Mouse (Mus musculus): ENCODE data around the gene Arid2. TPM values are rescaled to one million over a fixed set of nuclear protein-coding genes. Genes with fewer than 3 reads are reported as not detected.

Gene Arid2
- total and polyA plus RNA-seq, 3 experiments: 20.3 to 31.2 (median 25.9) TPM

DNA sequence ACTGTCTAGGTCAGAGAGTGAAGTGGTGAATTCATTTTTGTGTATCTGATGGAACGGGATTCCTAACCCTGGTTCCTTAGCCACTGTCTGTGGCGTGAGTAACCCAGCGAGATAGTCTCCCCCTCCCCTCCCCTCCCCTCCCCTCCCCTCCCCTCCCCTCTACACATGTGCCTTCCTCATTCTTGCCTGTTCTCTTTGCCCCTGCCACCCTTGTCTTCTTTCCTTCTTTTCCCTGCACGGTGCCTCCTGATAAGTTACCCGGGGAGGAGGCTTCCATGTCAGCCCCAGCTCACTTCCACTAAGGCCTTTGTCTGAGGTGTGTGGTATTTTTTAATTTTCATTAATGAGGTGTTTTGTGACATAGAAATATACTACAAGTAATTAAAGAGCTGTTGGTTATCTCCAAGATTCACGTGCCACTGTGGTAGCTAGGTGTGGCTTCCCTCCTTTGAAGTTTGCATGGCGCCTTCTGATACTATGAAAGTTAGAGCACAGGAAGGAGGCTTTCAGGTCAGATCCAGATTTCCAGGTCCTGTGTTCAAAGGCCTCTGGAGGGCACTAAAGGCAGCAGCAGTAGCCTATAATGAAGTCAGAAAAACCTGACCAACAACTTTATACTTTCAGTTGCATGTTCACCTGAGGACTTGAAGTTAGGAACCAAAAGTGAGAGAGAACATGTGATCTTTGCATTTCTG lies 57.4 kb downstream of the Arid2 start:
- TF ChIP-seq ZMIZ1 (IDR thresholded peaks at IDR 0.05; ENCODE audit: low read depth, low read length): 0 out of 2 replicates have a peak, but pooled peaks have one; percentile 38
- TF ChIP-seq NRF1 (IDR thresholded peaks at IDR 0.05; ENCODE audit: insufficient read depth, low read depth, low read length, poor library complexity, severe bottlenecking): no peak
- TF ChIP-seq ETS1 (IDR thresholded peaks at IDR 0.05; ENCODE audit: low read depth, low read length): peak; percentile 57; the same call in 1 of the 2 replicates
- TF ChIP-seq EP300 (IDR thresholded peaks at IDR 0.05; ENCODE audit: low read depth in 1 of 2, low read length in 2 of 2): peak; percentile 78 to 87
- TF ChIP-seq POLR2AphosphoS2 (IDR thresholded peaks at IDR 0.05; ENCODE audit: low read length): no peak
- TF ChIP-seq USF1 (IDR thresholded peaks at IDR 0.05; ENCODE audit: low read depth, low read length): peak; percentile 69
- TF ChIP-seq E2F4 (IDR thresholded peaks at IDR 0.05; ENCODE audit: borderline replicate concordance, low read depth, low read length): 0 out of 2 replicates have a peak, but pooled peaks have one; percentile 45
- TF ChIP-seq CTCF (IDR thresholded peaks at IDR 0.05 in 2 of 3, conservative IDR thresholded peaks at IDR 0.05 in 1 of 3; ENCODE audit: control insufficient read depth in 1 of 3, insufficient read depth in 1 of 3, low read depth in 2 of 3, low read length in 3 of 3, poor library complexity in 1 of 3, severe bottlenecking in 1 of 3): peak in 1 of 3 experiments; percentile 11; a peak in 2 of 6 replicates
- TF ChIP-seq TCF12 (IDR thresholded peaks at IDR 0.05; ENCODE audit: low read depth, low read length): peak; percentile 78; the same call in 1 of the 2 replicates
- peak; percentile 43; the same call in 1 of the 2 replicates for TF ChIP-seq MYB (IDR thresholded peaks at IDR 0.05; ENCODE audit: low read depth, low read length)
- TF ChIP-seq CHD1 (IDR thresholded peaks at IDR 0.05; ENCODE audit: low read depth, low read length): no peak
- peak; percentile 81 for TF ChIP-seq GATA1 (IDR thresholded peaks at IDR 0.05; ENCODE audit: low read depth, low read length)
- peak; percentile 100 for TF ChIP-seq BHLHE40 (IDR thresholded peaks at IDR 0.05; ENCODE audit: borderline replicate concordance, low read depth, low read length)
- TF ChIP-seq RCOR1 (IDR thresholded peaks at IDR 0.05; ENCODE audit: low read depth, low read length): peak; percentile 79
- peak; percentile 79 for TF ChIP-seq MYC (IDR thresholded peaks at IDR 0.05; ENCODE audit: low read depth, low read length)
- TF ChIP-seq SIN3A (IDR thresholded peaks at IDR 0.05; ENCODE audit: low read length): peak; percentile 81
- TF ChIP-seq MAX (IDR thresholded peaks at IDR 0.05; ENCODE audit: low read length): peak; percentile 89
- peak; percentile 90 for TF ChIP-seq MXI1 (IDR thresholded peaks at IDR 0.05; ENCODE audit: low read depth, low read length)
- 0 out of 2 replicates have a peak, but pooled peaks have one; percentile 46 for TF ChIP-seq MAFK (IDR thresholded peaks at IDR 0.05; ENCODE audit: borderline replicate concordance, low read depth, low read length)
- TF ChIP-seq POLR2AphosphoS5 (IDR thresholded peaks at IDR 0.05; ENCODE audit: borderline replicate concordance, low read depth, low read length): no peak
- TF ChIP-seq ZC3H11A (IDR thresholded peaks at IDR 0.05; ENCODE audit: low read depth, low read length): 0 out of 2 replicates have a peak, but pooled peaks have one; percentile 1
- TF ChIP-seq USF2 (IDR thresholded peaks at IDR 0.05; ENCODE audit: borderline replicate concordance in 1 of 2, insufficient read depth in 1 of 2, low read depth in 1 of 2, low read length in 2 of 2): 0 out of 4 replicates have a peak, but pooled peaks of 1 of the 2 experiments have one; percentile 24
- peak; percentile 68 for TF ChIP-seq TAL1 (IDR thresholded peaks at IDR 0.05; ENCODE audit: low read length)
- TF ChIP-seq RAD21 (IDR thresholded peaks at IDR 0.05; ENCODE audit: low read depth, low read length): no peak; the same call in 1 of the 2 replicates
- TF ChIP-seq MAZ (IDR thresholded peaks at IDR 0.05; ENCODE audit: low read depth, low read length): peak; percentile 80; the same call in 1 of the 2 replicates

More for the DNA sequence above, 57.4 kb downstream of the Arid2 start:
- Histone ChIP-seq H3K36me3 (ENCODE audit: control insufficient read depth in 1 of 2, insufficient read depth in 2 of 2, low read length in 2 of 2) (peaks cover 0 to 32% of the 10 kb centered on the region in 2 experiments; a peak in 2 of 4 replicates), H3K27me3 (ENCODE audit: control insufficient read depth in 1 of 2, insufficient read depth in 2 of 2, low read length in 2 of 2) (no peaks in the 10 kb centered on the region), H3K4me3 (ENCODE audit: control insufficient read depth in 1 of 2, insufficient read depth in 1 of 2, low read depth in 2 of 2, low read length in 2 of 2) (peak overlapping the region; percentile 13 to 35; a peak in 1 of 4 replicates), H3K9ac (ENCODE audit: control insufficient read depth, low read depth, low read length, poor library complexity, severe bottlenecking) (peak overlapping the region; percentile 50), H3K27ac (ENCODE audit: control insufficient read depth, low read depth, low read length) (peak overlapping the region; percentile 87), H3K4me1 (ENCODE audit: control insufficient read depth in 1 of 2, insufficient read depth in 2 of 2, low read length in 2 of 2) (peaks cover 22 to 32% of the 10 kb centered on the region in 2 experiments), H3K9me3 (replicated peaks; ENCODE audit: insufficient read depth, low read length) (no peaks in the 10 kb centered on the region), H3K79me2 (ENCODE audit: control insufficient read depth, insufficient read depth, low read length, poor library complexity) (peaks cover 5% of the 10 kb centered on the region; the same call in 1 of the 2 replicates)
- DNase-seq (ENCODE audit: low read depth, low spot score): peak; percentile 81

All from MEL (cell line).